Mouse (Mus musculus) neural tube, embryonic 15.5 days (tissue): ENCODE measurements at regions not wholly inside any gene's neighbourhood (a gene's known extent, or its start where the extent isn't known, plus 50 kb on each side); places are given as distances from the start of the nearest gene placed in this dataset.
A peak's percentile ranks its signal among the peaks of the same experiment; 100 is the strongest.

Experiments
- ATAC-seq: fragments of 200-750 bp; cut with Nextera tagmentation; 2 replicates; pipeline ENCODE4 v1.8.0; 2017; ENCODE audit warnings: mild to moderate bottlenecking, moderate TSS enrichment, moderate library complexity; ENCODE audit not compliant: low FRiP score
- H3K27ac ChIP-seq: fragments of 300-500 bp; sonication (generic); replicated peaks from 2 replicates; pipeline ENCODE4 v1.5.1; 2015; ENCODE audit warnings: mild to moderate bottlenecking, inconsistent platforms
- H3K27me3 ChIP-seq: fragments of 300-500 bp; sonication (generic); replicated peaks from 2 replicates; pipeline ENCODE4 v1.6.1; 2015; ENCODE audit warnings: inconsistent platforms
- H3K36me3 ChIP-seq: fragments of 300-500 bp; sonication (generic); 2 replicates; pipeline ENCODE4 v1.6.1; 2015; ENCODE audit warnings: inconsistent platforms
- H3K4me1 ChIP-seq: fragments of 300-500 bp; sonication (generic); 2 replicates; pipeline ENCODE4 v1.6.1; 2015; ENCODE audit warnings: inconsistent platforms
- H3K4me2 ChIP-seq: fragments of 300-500 bp; sonication (generic); 2 replicates; pipeline ENCODE4 v1.6.1; 2015; ENCODE audit warnings: inconsistent platforms, mild to moderate bottlenecking, moderate library complexity
- H3K4me3 ChIP-seq: fragments of 300-500 bp; sonication (generic); replicated peaks from 2 replicates; pipeline ENCODE4 v1.5.1; 2015; ENCODE audit warnings: mild to moderate bottlenecking, inconsistent platforms
- H3K9ac ChIP-seq: fragments of 300-500 bp; sonication (generic); replicated peaks from 2 replicates; pipeline ENCODE4 v1.6.1; 2015; ENCODE audit warnings: mild to moderate bottlenecking, inconsistent platforms
- H3K9me3 ChIP-seq: fragments of 300-500 bp; sonication (generic); replicated peaks from 2 replicates; pipeline ENCODE4 v1.6.1; 2016; ENCODE audit warnings: inconsistent platforms
- WGBS: fragments of 180-500 bp; shearing (Covaris S2); methylation state at CpG from one replicate; pipeline ENCODE4 v1.1.7; 2015; ENCODE audit warnings: mixed read lengths; 5-methylcytosine and 5-hydroxymethylcytosine counted together

GRCm38 (mm10) chr6:140297969-140298554 is 125.8 kb upstream of the Plekha5 start:
- no peak overlapping the region for H3K4me3 ChIP-seq
- peak overlapping the region; percentile 19; the same call in 1 of the 2 replicates for H3K4me2 ChIP-seq
- H3K27ac ChIP-seq = no peak overlapping the region
- no peak for ATAC-seq
- H3K4me1 ChIP-seq = peaks cover 20% of the 10 kb centered on the region
- H3K9me3 ChIP-seq = no peaks in the 10 kb centered on the region
- no peak overlapping the region for H3K9ac ChIP-seq
- WGBS = 59% methylated on average over 14 of the region's 14 CpGs
- H3K27me3 ChIP-seq = no peaks in the 10 kb centered on the region
- no peaks in the 10 kb centered on the region for H3K36me3 ChIP-seq

DNA sequence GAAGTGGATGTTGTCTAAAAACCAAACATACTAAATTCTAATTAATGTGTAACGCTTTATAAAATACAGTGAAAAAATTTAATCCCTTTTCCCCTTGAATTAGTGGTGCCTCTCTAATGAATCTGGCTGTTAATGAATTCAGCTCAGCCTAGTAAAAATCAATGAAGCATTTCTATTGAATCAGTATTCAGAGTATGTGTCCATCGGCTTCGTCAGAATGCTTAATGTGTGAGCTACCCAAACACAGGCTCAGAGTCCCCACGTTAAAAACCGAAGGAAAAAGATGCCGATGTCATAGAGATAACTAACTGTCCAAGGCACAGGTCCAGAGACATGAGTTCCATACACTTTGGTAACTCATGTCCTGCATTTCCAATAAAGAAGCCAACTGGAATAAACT is 126.3 kb upstream of the Plekha5 start:
- H3K4me2 ChIP-seq = peak overlapping the region; percentile 19; the same call in 1 of the 2 replicates
- 0 out of 2 replicates have a peak, but pooled peaks have one; percentile 30 for ATAC-seq
- no peaks in the 10 kb centered on the region for H3K36me3 ChIP-seq
- H3K27me3 ChIP-seq = no peaks in the 10 kb centered on the region
- no peak overlapping the region for H3K4me3 ChIP-seq
- H3K4me1 ChIP-seq = peaks cover 20% of the 10 kb centered on the region
- 32% methylated on average over 6 of the region's 6 CpGs for WGBS
- no peak overlapping the region for H3K27ac ChIP-seq
- H3K9ac ChIP-seq = no peak overlapping the region
- no peaks in the 10 kb centered on the region for H3K9me3 ChIP-seq

DNA sequence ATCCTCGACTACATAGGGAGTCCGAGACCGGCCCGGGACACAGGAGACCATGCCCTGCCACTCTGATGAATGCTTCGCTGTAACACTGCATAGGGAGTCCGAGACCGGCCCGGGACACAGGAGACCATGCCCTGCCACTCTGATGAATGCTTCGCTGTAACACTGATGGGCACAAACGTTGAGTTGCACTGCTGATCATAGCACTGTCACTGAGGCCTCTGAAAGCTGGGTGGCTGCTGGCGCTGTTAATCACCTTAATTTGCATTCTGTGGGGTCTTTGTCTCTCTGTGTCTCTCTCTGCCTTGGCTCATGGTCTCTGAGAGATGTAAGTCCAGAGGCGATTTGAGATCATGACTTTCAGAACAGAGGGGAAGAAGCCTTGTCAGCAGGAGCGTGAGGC is 133.7 kb upstream of the Plekha5 start:
- Histone ChIP-seq H3K4me3 (no peak overlapping the region), H3K27me3 (no peaks in the 10 kb centered on the region), H3K27ac (no peak overlapping the region), H3K9ac (no peak overlapping the region), H3K9me3 (no peaks in the 10 kb centered on the region), H3K4me2 (no peak overlapping the region), H3K36me3 (no peaks in the 10 kb centered on the region), H3K4me1 (no peaks in the 10 kb centered on the region)
- 66% methylated on average over 12 of the region's 13 CpGs for whole genome bisulfite sequencing
- no peak for ATAC-seq

- Histone ChIP-seq H3K4me2 (no peak overlapping the region), H3K4me3 (no peak overlapping the region), H3K4me1 (no peaks in the 10 kb centered on the region), H3K9me3 (no peaks in the 10 kb centered on the region), H3K36me3 (no peaks in the 10 kb centered on the region), H3K27ac (no peak overlapping the region), H3K27me3 (no peaks in the 10 kb centered on the region), H3K9ac (no peak overlapping the region)
- 57% methylated on average over 8 of the region's 8 CpGs for WGBS
- no peak for ATAC-seq
Observed at GRCm38 (mm10) chr6:140288799-140289198, 135.1 kb upstream of the Plekha5 start.

DNA sequence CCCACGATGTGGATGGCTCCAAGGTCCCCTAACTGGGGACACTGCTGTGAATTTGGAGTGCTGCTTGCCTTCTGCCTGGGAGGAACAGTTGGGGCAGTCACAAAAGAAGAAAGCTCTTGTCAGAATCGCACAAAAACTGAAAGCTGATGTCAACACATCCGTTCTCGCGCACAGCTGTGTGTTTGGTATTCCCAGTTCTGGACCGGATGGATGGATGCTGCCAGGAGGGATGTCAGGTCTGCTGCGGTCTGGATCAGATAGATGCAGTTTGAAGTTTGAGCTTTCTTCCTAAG is 141.6 kb upstream of the Plekha5 start:
- H3K9me3 ChIP-seq = no peaks in the 10 kb centered on the region
- no peaks in the 10 kb centered on the region for H3K36me3 ChIP-seq
- no peak for ATAC-seq
- 70% methylated on average over 7 of the region's 7 CpGs for WGBS
- H3K4me1 ChIP-seq = peaks cover 19% of the 10 kb centered on the region; the same call in 1 of the 2 replicates
- no peak overlapping the region for H3K4me2 ChIP-seq
- no peak overlapping the region for H3K4me3 ChIP-seq
- H3K27ac ChIP-seq = no peak overlapping the region
- H3K9ac ChIP-seq = no peak overlapping the region
- H3K27me3 ChIP-seq = no peaks in the 10 kb centered on the region

DNA sequence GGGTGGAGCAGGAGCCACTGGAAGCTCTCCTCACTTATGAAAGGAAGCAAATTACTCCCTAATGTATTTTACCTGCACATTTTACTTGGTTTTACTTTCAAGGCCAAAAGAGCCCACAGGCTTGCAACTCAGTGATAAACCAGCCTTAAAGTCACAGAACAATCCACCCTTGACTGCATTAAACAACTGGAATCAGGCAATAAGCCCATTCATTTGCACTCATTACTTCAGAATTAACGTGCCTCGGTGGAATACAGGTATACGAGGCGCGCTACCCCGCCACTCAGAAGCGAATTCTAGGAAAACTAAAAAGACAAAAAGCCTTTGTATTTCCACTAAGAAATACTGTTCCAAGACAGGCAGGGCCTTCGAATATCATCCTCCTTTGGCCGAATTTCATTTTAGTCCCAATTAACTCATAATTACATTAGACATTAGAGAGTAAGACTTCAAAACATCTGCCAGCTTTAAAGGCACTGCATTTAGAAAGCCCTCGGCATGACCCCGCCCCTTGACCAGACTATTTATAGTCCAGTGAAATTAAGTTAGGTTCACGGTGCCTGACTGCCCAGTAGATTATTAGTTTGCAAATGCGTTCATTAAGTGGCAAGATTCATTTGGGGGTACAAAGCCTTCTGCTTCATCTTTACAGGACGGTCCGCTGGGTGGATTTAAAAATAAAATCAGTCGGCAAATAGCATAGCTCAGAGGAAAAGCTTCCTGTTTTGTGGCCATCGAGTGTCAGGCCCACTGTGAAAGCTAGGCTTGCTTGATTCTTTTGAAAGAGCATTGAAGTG is 142.2 kb upstream of the Plekha5 start:
- no peaks in the 10 kb centered on the region for H3K9me3 ChIP-seq
- ATAC-seq = no peak
- 45% methylated on average over 17 of the region's 17 CpGs for WGBS
- no peak overlapping the region for H3K4me3 ChIP-seq
- H3K27me3 ChIP-seq = no peaks in the 10 kb centered on the region
- H3K4me2 ChIP-seq = no peak overlapping the region
- H3K9ac ChIP-seq = no peak overlapping the region
- H3K36me3 ChIP-seq = no peaks in the 10 kb centered on the region
- peaks cover 19% of the 10 kb centered on the region; the same call in 1 of the 2 replicates for H3K4me1 ChIP-seq
- H3K27ac ChIP-seq = no peak overlapping the region

DNA sequence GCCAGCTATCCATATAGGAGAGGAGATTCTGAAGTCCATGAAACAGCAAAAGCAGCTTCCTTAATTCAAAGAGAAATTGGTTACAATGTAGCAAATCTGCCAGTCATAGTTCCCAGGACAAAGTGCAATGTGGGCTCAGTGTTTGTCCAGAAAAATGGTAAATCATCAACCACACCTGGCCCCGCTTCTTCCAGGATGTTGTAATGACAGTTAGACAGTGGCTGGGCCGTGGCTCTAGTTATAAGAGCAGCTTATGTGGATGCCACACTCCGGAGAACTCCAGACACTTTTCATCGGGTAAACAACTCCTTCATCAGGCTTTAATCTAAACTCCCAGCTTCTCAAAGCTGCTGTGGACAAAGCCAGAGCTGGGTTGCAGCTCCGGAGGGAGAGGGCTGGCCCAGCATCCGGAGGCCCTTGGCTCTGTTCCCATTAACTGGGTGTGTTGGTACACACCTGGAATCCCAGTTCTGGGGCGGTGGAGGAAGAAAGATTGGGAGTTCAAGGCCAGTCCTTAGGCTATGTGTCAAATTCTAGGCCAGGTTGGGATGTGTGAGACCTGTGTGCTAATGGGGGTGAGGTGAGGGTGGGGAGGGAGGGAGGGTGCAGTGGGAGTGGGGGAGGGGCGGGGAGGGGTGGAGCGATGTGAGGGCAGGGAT is 142.9 kb upstream of the Plekha5 start:
- H3K36me3 ChIP-seq = no peaks in the 10 kb centered on the region
- no peak overlapping the region for H3K27ac ChIP-seq
- 76% methylated on average over 9 of the region's 9 CpGs for WGBS
- H3K27me3 ChIP-seq = no peaks in the 10 kb centered on the region
- H3K4me2 ChIP-seq = no peak overlapping the region
- no peaks in the 10 kb centered on the region for H3K9me3 ChIP-seq
- peaks cover 19% of the 10 kb centered on the region; the same call in 1 of the 2 replicates for H3K4me1 ChIP-seq
- no peak overlapping the region for H3K4me3 ChIP-seq
- no peak overlapping the region for H3K9ac ChIP-seq
- ATAC-seq = no peak

GRCm38 (mm10) chr6:140279736-140280370 is 144.0 kb upstream of the Plekha5 start:
- no peak overlapping the region for H3K4me3 ChIP-seq
- H3K9ac ChIP-seq = no peak overlapping the region
- H3K27me3 ChIP-seq = no peaks in the 10 kb centered on the region
- H3K4me1 ChIP-seq = peaks cover 19% of the 10 kb centered on the region; the same call in 1 of the 2 replicates
- no peak overlapping the region for H3K27ac ChIP-seq
- no peaks in the 10 kb centered on the region for H3K9me3 ChIP-seq
- WGBS = 51% methylated on average over 8 of the region's 8 CpGs
- ATAC-seq = no peak
- H3K4me2 ChIP-seq = no peak overlapping the region
- no peaks in the 10 kb centered on the region for H3K36me3 ChIP-seq

- WGBS = 15% methylated on average over 5 of the region's 5 CpGs
- Histone ChIP-seq H3K9me3 (no peaks in the 10 kb centered on the region), H3K4me2 (no peak overlapping the region), H3K9ac (no peak overlapping the region), H3K27ac (no peak overlapping the region), H3K4me1 (peaks cover 19% of the 10 kb centered on the region; the same call in 1 of the 2 replicates), H3K4me3 (no peak overlapping the region), H3K27me3 (no peaks in the 10 kb centered on the region), H3K36me3 (no peaks in the 10 kb centered on the region)
- no peak for ATAC-seq
Observed at GRCm38 (mm10) chr6:140278750-140279149, 145.1 kb upstream of the Plekha5 start.

- Histone ChIP-seq H3K9ac (no peak overlapping the region), H3K27me3 (no peaks in the 10 kb centered on the region), H3K9me3 (no peaks in the 10 kb centered on the region), H3K27ac (no peak overlapping the region), H3K36me3 (no peaks in the 10 kb centered on the region), H3K4me1 (no peaks in the 10 kb centered on the region), H3K4me2 (no peak overlapping the region), H3K4me3 (no peak overlapping the region)
- no peak for ATAC-seq
- 90% methylated on average over 6 of the region's 6 CpGs for WGBS
Observed at GRCm38 (mm10) chr6:140270592-140270991, 153.3 kb upstream of the Plekha5 start.

DNA sequence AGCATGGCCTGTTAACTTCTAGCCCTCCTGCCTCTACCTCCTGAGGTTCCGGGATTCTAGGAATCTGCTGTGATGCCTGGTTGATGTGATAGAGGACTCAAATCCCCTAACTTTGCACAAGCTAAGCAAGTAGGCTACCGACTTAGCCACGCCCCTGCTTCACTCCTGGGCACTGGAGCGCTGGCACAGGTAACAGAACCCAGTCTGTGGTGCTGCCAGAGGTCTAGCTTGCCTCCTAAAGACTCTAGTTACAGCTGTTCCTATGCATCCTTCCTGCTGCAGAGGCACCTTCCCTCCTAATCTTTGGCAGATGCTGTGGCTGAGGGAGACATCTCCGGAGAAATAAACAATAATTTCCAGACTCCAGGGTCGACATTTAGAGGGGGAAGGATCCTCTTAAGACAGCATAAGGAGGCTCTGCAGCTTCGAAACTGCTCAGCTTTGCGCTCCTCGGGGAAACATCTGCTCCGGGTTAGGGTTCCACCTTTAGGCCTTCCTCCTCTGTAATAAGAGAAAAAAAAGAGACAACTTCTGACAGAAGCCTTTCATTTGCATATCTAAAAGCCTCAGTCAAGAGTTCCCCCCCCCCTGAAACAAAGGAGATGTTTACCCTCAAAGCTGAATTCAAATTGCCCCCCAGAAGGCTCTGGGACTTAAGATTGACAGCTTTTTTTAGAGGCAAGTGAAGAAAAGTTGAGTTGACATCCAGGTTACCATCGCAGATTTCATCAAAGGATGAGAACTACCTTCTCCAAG is 155.4 kb upstream of the Plekha5 start:
- Histone ChIP-seq H3K4me1 (no peaks in the 10 kb centered on the region), H3K9ac (no peak overlapping the region), H3K9me3 (no peaks in the 10 kb centered on the region), H3K4me2 (no peak overlapping the region), H3K27ac (no peak overlapping the region), H3K27me3 (no peaks in the 10 kb centered on the region), H3K4me3 (no peak overlapping the region), H3K36me3 (no peaks in the 10 kb centered on the region)
- WGBS = 39% methylated on average over 11 of the region's 11 CpGs
- ATAC-seq = no peak
